Mouse (Mus musculus): ENCODE data around the gene A530016L24Rik. TPM values are rescaled to one million over a fixed set of nuclear protein-coding genes. Genes with fewer than 3 reads are reported as not detected.

Gene A530016L24Rik
- 0.12 TPM in 1 of 2 replicates, not detected in the other for polyA plus RNA-seq (2014; fragmentation: Nextera tagmentation; extraction: Ambion mirVana)

GRCm38 (mm10) chr12:112489134-112489533 lies at the start of gene A530016L24Rik:
Gene A530016L24Rik, plus strand, starts transcription at chr12:112489448.
- WGBS = 90% methylated on average over 8 of the region's 8 CpGs
- Histone ChIP-seq H3K27ac (ENCODE audit: low read depth, low read length) (no peak within 1 kb of the TSS), H3K4me1 (ENCODE audit: control insufficient read depth, insufficient read depth, low read length) (no peaks in the 10 kb centered on the region), H3K36me3 (ENCODE audit: control insufficient read depth, insufficient read depth, low read length) (no peaks in the 10 kb centered on the region), H3K27me3 (ENCODE audit: control insufficient read depth, insufficient read depth, low read length) (no peaks in the 10 kb centered on the region), H3K9me3 (ENCODE audit: control insufficient read depth, low read length) (no peaks in the 10 kb centered on the region), H3K4me2 (ENCODE audit: low read depth) (no peak within 1 kb of the TSS), H3K9ac (ENCODE audit: low read length) (no peak within 1 kb of the TSS), H3K4me3 (ENCODE audit: low read depth, low read length) (no peak within 1 kb of the TSS)
- DNase-seq (ENCODE audit: low spot score) (no peak), ATAC-seq (ENCODE audit: insufficient read depth, low FRiP score, low TSS enrichment) (no peak)

GRCm38 (mm10) chr12:112439993-112440392 lies 49.3 kb upstream of the A530016L24Rik start:
- Histone ChIP-seq H3K36me3 (ENCODE audit: control insufficient read depth, insufficient read depth, low read length) (no peaks in the 10 kb centered on the region), H3K9ac (ENCODE audit: low read length) (no peak overlapping the region), H3K4me3 (ENCODE audit: low read depth, low read length) (no peak overlapping the region), H3K27ac (ENCODE audit: low read depth, low read length) (no peak overlapping the region), H3K4me1 (ENCODE audit: control insufficient read depth, insufficient read depth, low read length) (peaks cover 7% of the 10 kb centered on the region), H3K9me3 (ENCODE audit: control insufficient read depth, low read length) (no peaks in the 10 kb centered on the region), H3K4me2 (ENCODE audit: low read depth) (no peak overlapping the region), H3K27me3 (ENCODE audit: control insufficient read depth, insufficient read depth, low read length) (no peaks in the 10 kb centered on the region)
- ATAC-seq (ENCODE audit: insufficient read depth, low FRiP score, low TSS enrichment) = no peak
- 43% methylated on average over 1 of the region's 1 CpGs for WGBS
- no peak for DNase-seq (ENCODE audit: low spot score)

GRCm38 (mm10) chr12:112449144-112449827 lies 40.0 kb upstream of the A530016L24Rik start:
- 69% methylated on average over 18 of the region's 18 CpGs for WGBS
- no peaks in the 10 kb centered on the region for H3K36me3 ChIP-seq (ENCODE audit: control insufficient read depth, insufficient read depth, low read length)
- H3K27me3 ChIP-seq (ENCODE audit: control insufficient read depth, insufficient read depth, low read length) = no peaks in the 10 kb centered on the region
- no peak overlapping the region for H3K9ac ChIP-seq (ENCODE audit: low read length)
- no peak for ATAC-seq (ENCODE audit: insufficient read depth, low FRiP score, low TSS enrichment)
- no peaks in the 10 kb centered on the region for H3K4me1 ChIP-seq (ENCODE audit: control insufficient read depth, insufficient read depth, low read length)
- no peak overlapping the region for H3K4me3 ChIP-seq (ENCODE audit: low read depth, low read length)
- H3K27ac ChIP-seq (ENCODE audit: low read depth, low read length) = no peak overlapping the region
- no peaks in the 10 kb centered on the region for H3K9me3 ChIP-seq (ENCODE audit: control insufficient read depth, low read length)
- no peak overlapping the region for H3K4me2 ChIP-seq (ENCODE audit: low read depth)
- no peak for DNase-seq (ENCODE audit: low spot score)

- WGBS = 70% methylated on average over 8 of the region's 8 CpGs
- no peak overlapping the region for H3K9ac ChIP-seq (ENCODE audit: low read length)
- H3K9me3 ChIP-seq (ENCODE audit: control insufficient read depth, low read length) = no peaks in the 10 kb centered on the region
- H3K27me3 ChIP-seq (ENCODE audit: control insufficient read depth, insufficient read depth, low read length) = no peaks in the 10 kb centered on the region
- ATAC-seq (ENCODE audit: insufficient read depth, low FRiP score, low TSS enrichment) = no peak
- no peak overlapping the region for H3K4me3 ChIP-seq (ENCODE audit: low read depth, low read length)
- no peaks in the 10 kb centered on the region for H3K36me3 ChIP-seq (ENCODE audit: control insufficient read depth, insufficient read depth, low read length)
- no peaks in the 10 kb centered on the region for H3K4me1 ChIP-seq (ENCODE audit: control insufficient read depth, insufficient read depth, low read length)
- DNase-seq (ENCODE audit: low spot score) = no peak
- no peak overlapping the region for H3K4me2 ChIP-seq (ENCODE audit: low read depth)
- H3K27ac ChIP-seq (ENCODE audit: low read depth, low read length) = no peak overlapping the region
Observed at GRCm38 (mm10) chr12:112449828-112450180, 39.4 kb upstream of the A530016L24Rik start.

GRCm38 (mm10) chr12:112450883-112451282 lies 38.4 kb upstream of the A530016L24Rik start:
- H3K9me3 ChIP-seq (ENCODE audit: control insufficient read depth, low read length) = no peaks in the 10 kb centered on the region
- H3K27ac ChIP-seq (ENCODE audit: low read depth, low read length) = no peak overlapping the region
- no peaks in the 10 kb centered on the region for H3K36me3 ChIP-seq (ENCODE audit: control insufficient read depth, insufficient read depth, low read length)
- no peak overlapping the region for H3K9ac ChIP-seq (ENCODE audit: low read length)
- no peak overlapping the region for H3K4me3 ChIP-seq (ENCODE audit: low read depth, low read length)
- H3K4me1 ChIP-seq (ENCODE audit: control insufficient read depth, insufficient read depth, low read length) = no peaks in the 10 kb centered on the region
- H3K27me3 ChIP-seq (ENCODE audit: control insufficient read depth, insufficient read depth, low read length) = no peaks in the 10 kb centered on the region
- DNase-seq (ENCODE audit: low spot score) (peak; percentile 69), ATAC-seq (ENCODE audit: insufficient read depth, low FRiP score, low TSS enrichment) (0 out of 2 replicates have a peak, but pooled peaks have one; percentile 9)
- WGBS = 28% methylated on average over 6 of the region's 6 CpGs
- H3K4me2 ChIP-seq (ENCODE audit: low read depth) = no peak overlapping the region

- 83% methylated on average over 1 of the region's 1 CpGs for WGBS
- Histone ChIP-seq H3K27me3 (ENCODE audit: control insufficient read depth, insufficient read depth, low read length) (no peaks in the 10 kb centered on the region), H3K4me2 (ENCODE audit: low read depth) (no peak overlapping the region), H3K9me3 (ENCODE audit: control insufficient read depth, low read length) (no peaks in the 10 kb centered on the region), H3K4me3 (ENCODE audit: low read depth, low read length) (no peak overlapping the region), H3K36me3 (ENCODE audit: control insufficient read depth, insufficient read depth, low read length) (no peaks in the 10 kb centered on the region), H3K9ac (ENCODE audit: low read length) (no peak overlapping the region), H3K4me1 (ENCODE audit: control insufficient read depth, insufficient read depth, low read length) (no peaks in the 10 kb centered on the region), H3K27ac (ENCODE audit: low read depth, low read length) (no peak overlapping the region)
- DNase-seq (ENCODE audit: low spot score) = no peak
- no peak for ATAC-seq (ENCODE audit: insufficient read depth, low FRiP score, low TSS enrichment)
Observed at GRCm38 (mm10) chr12:112451381-112451780, 37.9 kb upstream of the A530016L24Rik start.

- WGBS = 86% methylated on average over 9 of the region's 9 CpGs
- no peak for DNase-seq (ENCODE audit: low spot score)
- no peaks in the 10 kb centered on the region for H3K36me3 ChIP-seq (ENCODE audit: control insufficient read depth, insufficient read depth, low read length)
Observed at GRCm38 (mm10) chr12:112451826-112452225, 37.4 kb upstream of the A530016L24Rik start.

GRCm38 (mm10) chr12:112456144-112456713 lies 33.0 kb upstream of the A530016L24Rik start:
- Histone ChIP-seq H3K4me1 (ENCODE audit: control insufficient read depth, insufficient read depth, low read length) (peaks cover 2% of the 10 kb centered on the region; the same call in 1 of the 2 replicates), H3K36me3 (ENCODE audit: control insufficient read depth, insufficient read depth, low read length) (no peaks in the 10 kb centered on the region), H3K9ac (ENCODE audit: low read length) (no peak overlapping the region), H3K4me3 (ENCODE audit: low read depth, low read length) (no peak overlapping the region), H3K27ac (ENCODE audit: low read depth, low read length) (no peak overlapping the region), H3K4me2 (ENCODE audit: low read depth) (no peak overlapping the region), H3K27me3 (ENCODE audit: control insufficient read depth, insufficient read depth, low read length) (no peaks in the 10 kb centered on the region), H3K9me3 (ENCODE audit: control insufficient read depth, low read length) (no peaks in the 10 kb centered on the region)
- WGBS = 68% methylated on average over 6 of the region's 6 CpGs
- no peak for DNase-seq (ENCODE audit: low spot score)
- no peak for ATAC-seq (ENCODE audit: insufficient read depth, low FRiP score, low TSS enrichment)

More at GRCm38 (mm10) chr12:112451826-112452225, 37.4 kb upstream of the A530016L24Rik start:
- H3K4me3 ChIP-seq (ENCODE audit: low read depth, low read length) = no peak overlapping the region
- no peak for ATAC-seq (ENCODE audit: insufficient read depth, low FRiP score, low TSS enrichment)
- no peak overlapping the region for H3K4me2 ChIP-seq (ENCODE audit: low read depth)
- H3K27ac ChIP-seq (ENCODE audit: low read depth, low read length) = no peak overlapping the region
- H3K27me3 ChIP-seq (ENCODE audit: control insufficient read depth, insufficient read depth, low read length) = no peaks in the 10 kb centered on the region
- no peak overlapping the region for H3K9ac ChIP-seq (ENCODE audit: low read length)
- no peaks in the 10 kb centered on the region for H3K4me1 ChIP-seq (ENCODE audit: control insufficient read depth, insufficient read depth, low read length)
- H3K9me3 ChIP-seq (ENCODE audit: control insufficient read depth, low read length) = no peaks in the 10 kb centered on the region

- Histone ChIP-seq H3K36me3 (ENCODE audit: control insufficient read depth, insufficient read depth, low read length) (no peaks in the 10 kb centered on the region), H3K27ac (ENCODE audit: low read depth, low read length) (no peak overlapping the region), H3K4me2 (ENCODE audit: low read depth) (no peak overlapping the region), H3K9ac (ENCODE audit: low read length) (no peak overlapping the region), H3K27me3 (ENCODE audit: control insufficient read depth, insufficient read depth, low read length) (no peaks in the 10 kb centered on the region), H3K9me3 (ENCODE audit: control insufficient read depth, low read length) (no peaks in the 10 kb centered on the region), H3K4me3 (ENCODE audit: low read depth, low read length) (no peak overlapping the region), H3K4me1 (ENCODE audit: control insufficient read depth, insufficient read depth, low read length) (peaks cover 8% of the 10 kb centered on the region)
- DNase-seq (ENCODE audit: low spot score) (peak; percentile 41), ATAC-seq (ENCODE audit: insufficient read depth, low FRiP score, low TSS enrichment) (peak; percentile 61; the same call in 1 of the 2 replicates)
- 38% methylated on average over 4 of the region's 4 CpGs for WGBS
Observed at GRCm38 (mm10) chr12:112457839-112458238, 31.4 kb upstream of the A530016L24Rik start.
